Mouse (Mus musculus) intestine, embryonic 14.5 days (tissue): ENCODE measurements around the gene Hand2. TPM values are rescaled to one million over a fixed set of nuclear protein-coding genes. Genes with fewer than 3 reads are reported as not detected.

ENCODE experiments used
- polyA plus RNA-seq: library from polyadenylated mRNA; unstranded; fragments of >200 nt; fragmentation: Nextera tagmentation; extraction: Ambion mirVana; gene quantifications from 2 replicates; pipeline ENCODE4 v1.2.1, GENCODE M21; 2014

Gene Hand2
- polyA plus RNA-seq, 1 experiment from 2014 or later: 13.1 TPM

Other genes starting within 250 kb of the Hand2 start
- 0.27 and 0.54 TPM in 2 replicates for gene Scrg1, start 134.9 kb downstream of the Hand2 start, polyA plus RNA-seq
- gene Sap30, start 166.9 kb downstream of the Hand2 start, polyA plus RNA-seq: 36.6 and 39.7 TPM in 2 replicates
- gene Hmgb2, start 190.9 kb downstream of the Hand2 start, polyA plus RNA-seq: 340 and 378 TPM in 2 replicates